Comparison of ENCODE assay signal across 22 mouse cellular contexts in the genomic region with DNA sequence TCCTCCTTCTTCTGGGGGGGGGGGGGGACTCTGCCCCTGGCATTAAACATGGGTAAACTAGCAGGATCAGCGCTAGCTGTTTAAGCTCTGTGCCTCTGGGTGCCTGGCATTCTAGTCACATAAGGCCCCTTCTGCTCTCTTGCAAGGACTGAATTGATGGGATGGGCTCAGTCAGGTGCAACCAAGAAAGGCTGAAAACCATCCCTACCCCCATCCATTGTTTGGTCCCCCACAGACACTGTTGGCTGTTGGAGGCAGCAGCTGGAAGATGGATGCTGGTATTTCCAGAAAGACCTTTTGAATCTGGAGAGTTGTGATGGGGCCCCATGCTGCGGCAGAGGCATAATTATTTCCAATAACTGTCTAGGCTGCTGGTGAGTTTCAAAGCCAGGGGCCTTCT. TPM values are rescaled to one million over a fixed set of nuclear protein-coding genes. Genes with fewer than 3 reads are reported as not detected.
DNase-seq lines count a peak whose midpoint lies in the region; ATAC-seq lines count a peak whose summit lies in the region.
"Had no signal": no experiment of that assay in that cellular context is flagged by ENCODE, and none has a peak within 500 bp of the region (broad histone marks: within the 10 kb centered on the region; RNA-seq: fewer than 3 reads in every experiment).

No protein-coding gene starts in this region.

- H3K4me1 ChIP-seq in heart, embryonic 13.5 days, result peaks cover 13% of the 10 kb centered on the region; the same call in 1 of the 2 replicates
- peaks cover 62% of the 10 kb centered on the region for H3K4me1 ChIP-seq in hindbrain, embryonic 13.5 days (replicated peaks)
- H3K4me1 ChIP-seq in neural tube, embryonic 13.5 days (replicated peaks), result peaks cover 63% of the 10 kb centered on the region
- H3K4me1 ChIP-seq: intestine, embryonic 15.5 days; liver, embryonic 13.5 days had no signal

- no peak for DNase-seq in heart, postnatal 4 days
- DNase-seq in embryo, embryonic 11 days, result peak; percentile 24
- no peak for DNase-seq in right cerebral cortex, postnatal 14 days
- DNase-seq in kidney, adult 11 months, result no peak
- DNase-seq: adrenal gland, postnatal 25 days; cerebellum, adult 11-12 months; cerebellum, postnatal 14 days; gastrocnemius, postnatal 10 days; heart, postnatal 10 days; kidney, postnatal 25 days; layer of hippocampus, adult 9-11 months; liver, embryonic 13.5 days; lung, embryonic 14.5 days; lung, postnatal 36 days had no signal

- no peak overlapping the region for H3K9ac ChIP-seq in heart, embryonic 13.5 days
- no peak overlapping the region for H3K9ac ChIP-seq in hindbrain, embryonic 13.5 days
- H3K9ac ChIP-seq in neural tube, embryonic 13.5 days, result no peak overlapping the region
- H3K9ac ChIP-seq: forebrain, embryonic 13.5 days; intestine, embryonic 15.5 days; limb, embryonic 13.5 days; liver, embryonic 13.5 days; lung, embryonic 14.5 days had no signal

- no peaks in the 10 kb centered on the region for H3K36me3 ChIP-seq in heart, embryonic 13.5 days
- 0 out of 2 replicates have a peak, but pooled peaks cover 3% of the 10 kb centered on the region for H3K36me3 ChIP-seq in hindbrain, embryonic 13.5 days
- no peaks in the 10 kb centered on the region for H3K36me3 ChIP-seq in neural tube, embryonic 13.5 days
- H3K36me3 ChIP-seq: intestine, embryonic 15.5 days; limb, embryonic 13.5 days; liver, embryonic 13.5 days had no signal

- H3K27ac ChIP-seq in heart, embryonic 13.5 days (replicated peaks), result 0 out of 2 replicates have a peak overlapping the region, but pooled peaks have one; percentile 6
- H3K27ac ChIP-seq in hindbrain, embryonic 13.5 days, result peak overlapping the region; percentile 52
- H3K27ac ChIP-seq in neural tube, embryonic 13.5 days (replicated peaks), result peak overlapping the region; percentile 52
- H3K27ac ChIP-seq: forebrain, embryonic 13.5 days; intestine, embryonic 15.5 days; limb, embryonic 13.5 days; liver, embryonic 13.5 days; stomach, postnatal 0 days had no signal

- H3K4me2 ChIP-seq in heart, embryonic 13.5 days, result no peak overlapping the region
- no peak overlapping the region for H3K4me2 ChIP-seq in hindbrain, embryonic 13.5 days
- H3K4me2 ChIP-seq in neural tube, embryonic 13.5 days, result no peak overlapping the region
- H3K4me2 ChIP-seq: forebrain, embryonic 13.5 days; intestine, embryonic 15.5 days; limb, embryonic 13.5 days; liver, embryonic 13.5 days; lung, embryonic 14.5 days had no signal

- peaks cover 4% of the 10 kb centered on the region; the same call in 1 of the 2 replicates for H3K27me3 ChIP-seq in heart, embryonic 13.5 days (replicated peaks)
- no peaks in the 10 kb centered on the region for H3K27me3 ChIP-seq in hindbrain, embryonic 13.5 days
- H3K27me3 ChIP-seq in neural tube, embryonic 13.5 days, result no peaks in the 10 kb centered on the region
- H3K27me3 ChIP-seq: forebrain, embryonic 13.5 days; intestine, embryonic 15.5 days had no signal

- WGBS in heart, embryonic 13.5 days, result 75% methylated on average over 2 of the region's 2 CpGs
- WGBS in hindbrain, embryonic 13.5 days, result 23% methylated on average over 2 of the region's 2 CpGs
- WGBS in neural tube, embryonic 13.5 days, result 33% methylated on average over 2 of the region's 2 CpGs

- ATAC-seq in heart, embryonic 13.5 days (ENCODE audit: extremely low read depth, insufficient number of reproducible peaks, low FRiP score, low TSS enrichment), result no peak
- peak; percentile 53 for ATAC-seq in hindbrain, embryonic 13.5 days (ENCODE audit: low FRiP score)
- ATAC-seq in neural tube, embryonic 13.5 days (ENCODE audit: low read depth), result peak; percentile 64; the same call in 1 of the 2 replicates
- ATAC-seq in frontal cortex, adult (ENCODE audit: low TSS enrichment), result no peak
- ATAC-seq: forebrain, embryonic 13.5 days; intestine, embryonic 15.5 days had no signal

- no peak overlapping the region for H3K4me3 ChIP-seq in heart, embryonic 13.5 days
- H3K4me3 ChIP-seq in hindbrain, embryonic 13.5 days, result no peak overlapping the region
- no peak overlapping the region for H3K4me3 ChIP-seq in neural tube, embryonic 13.5 days
- H3K4me3 ChIP-seq: forebrain, embryonic 13.5 days; intestine, embryonic 15.5 days; limb, embryonic 13.5 days; liver, embryonic 13.5 days had no signal

- H3K9me3 ChIP-seq in heart, embryonic 13.5 days, result no peaks in the 10 kb centered on the region
- H3K9me3 ChIP-seq in hindbrain, embryonic 13.5 days, result no peaks in the 10 kb centered on the region
- H3K9me3 ChIP-seq in neural tube, embryonic 13.5 days, result no peaks in the 10 kb centered on the region
- H3K9me3 ChIP-seq: intestine, embryonic 15.5 days; limb, embryonic 13.5 days; liver, embryonic 13.5 days had no signal

RNA-seq across cellular contexts. Expression of gene Frmd4b, which starts 7.3 kb away (rescaled TPM):
- 13.3 and 14.6 TPM in 2 replicates for polyA plus RNA-seq in heart, embryonic 13.5 days (2015; fragmentation: Nextera tagmentation; extraction: Ambion mirVana)
- total RNA-seq in heart, postnatal 4 days (2021), result 10 to 100 TPM; 21.7 to 23.5 TPM
- 31.4 and 31.7 TPM in 2 replicates for polyA plus RNA-seq in hindbrain, embryonic 13.5 days (2015; fragmentation: Nextera tagmentation; extraction: Ambion mirVana)
- 28.7 and 30.9 TPM in 2 replicates for polyA plus RNA-seq in neural tube, embryonic 13.5 days (2015; fragmentation: Nextera tagmentation; extraction: Ambion mirVana)

Comparison
In these comparisons a context has a peak if more than half of its experiments do, and no peak if none do; other contexts are left out.
1. ATAC-seq: peak in hindbrain, embryonic 13.5 days (single experiment) and neural tube, embryonic 13.5 days (single experiment); none in heart, embryonic 13.5 days (single experiment) and frontal cortex, adult (single experiment).
2. Peak in every context shown above with its lines, with median percentiles within 50 percentile points of each other: H3K27ac ChIP-seq.